Mouse (Mus musculus) hindbrain, embryonic 13.5 days (tissue): ENCODE measurements around the gene Nkd2. TPM values are rescaled to one million over a fixed set of nuclear protein-coding genes. Genes with fewer than 3 reads are reported as not detected.

Source experiments
- ATAC-seq: fragments of 200-750 bp; cut with Nextera tagmentation; 2 replicates; pipeline ENCODE4 v1.8.0; 2017; ENCODE audit warnings: moderate TSS enrichment; ENCODE audit not compliant: low FRiP score
- H3K27ac ChIP-seq: fragments of 300-500 bp; sonication (generic); 2 replicates; pipeline ENCODE4 v1.5.1; 2015; ENCODE audit warnings: inconsistent platforms, mild to moderate bottlenecking, moderate library complexity
- H3K27me3 ChIP-seq: fragments of 300-500 bp; sonication (generic); 2 replicates; pipeline ENCODE4 v1.6.1; 2015; ENCODE audit warnings: mild to moderate bottlenecking, inconsistent platforms
- H3K36me3 ChIP-seq: fragments of 300-500 bp; sonication (generic); 2 replicates; pipeline ENCODE4 v1.6.1; 2015; ENCODE audit warnings: mild to moderate bottlenecking, inconsistent platforms
- H3K4me1 ChIP-seq: fragments of 300-500 bp; sonication (generic); replicated peaks from 2 replicates; pipeline ENCODE4 v1.6.1; 2015; ENCODE audit warnings: inconsistent platforms
- H3K4me2 ChIP-seq: fragments of 300-500 bp; sonication (generic); 2 replicates; pipeline ENCODE4 v1.6.1; 2015; ENCODE audit warnings: inconsistent platforms, mild to moderate bottlenecking, moderate library complexity
- H3K4me3 ChIP-seq: fragments of 300-500 bp; sonication (generic); 2 replicates; pipeline ENCODE4 v1.5.1; 2015; ENCODE audit warnings: mild to moderate bottlenecking, inconsistent platforms
- H3K9ac ChIP-seq: fragments of 300-500 bp; sonication (generic); 2 replicates; pipeline ENCODE4 v1.6.1; 2015; ENCODE audit warnings: mild to moderate bottlenecking, inconsistent platforms
- H3K9me3 ChIP-seq: fragments of 300-500 bp; sonication (generic); 2 replicates; pipeline ENCODE4 v1.6.1; 2016; ENCODE audit warnings: inconsistent platforms
- WGBS: fragments of 180-500 bp; shearing (Covaris S2); methylation state at CpG from one replicate; pipeline ENCODE4 v1.1.7; 2015; 5-methylcytosine and 5-hydroxymethylcytosine counted together
- polyA plus RNA-seq: library from polyadenylated mRNA; unstranded; fragments of >200 nt; fragmentation: Nextera tagmentation; extraction: Ambion mirVana; gene quantifications from 2 replicates; pipeline ENCODE4 v1.2.1, GENCODE M21; 2015

Nkd2 gene
- polyA plus RNA-seq, 1 experiment from 2014 or later: 9.5 TPM

DNA sequence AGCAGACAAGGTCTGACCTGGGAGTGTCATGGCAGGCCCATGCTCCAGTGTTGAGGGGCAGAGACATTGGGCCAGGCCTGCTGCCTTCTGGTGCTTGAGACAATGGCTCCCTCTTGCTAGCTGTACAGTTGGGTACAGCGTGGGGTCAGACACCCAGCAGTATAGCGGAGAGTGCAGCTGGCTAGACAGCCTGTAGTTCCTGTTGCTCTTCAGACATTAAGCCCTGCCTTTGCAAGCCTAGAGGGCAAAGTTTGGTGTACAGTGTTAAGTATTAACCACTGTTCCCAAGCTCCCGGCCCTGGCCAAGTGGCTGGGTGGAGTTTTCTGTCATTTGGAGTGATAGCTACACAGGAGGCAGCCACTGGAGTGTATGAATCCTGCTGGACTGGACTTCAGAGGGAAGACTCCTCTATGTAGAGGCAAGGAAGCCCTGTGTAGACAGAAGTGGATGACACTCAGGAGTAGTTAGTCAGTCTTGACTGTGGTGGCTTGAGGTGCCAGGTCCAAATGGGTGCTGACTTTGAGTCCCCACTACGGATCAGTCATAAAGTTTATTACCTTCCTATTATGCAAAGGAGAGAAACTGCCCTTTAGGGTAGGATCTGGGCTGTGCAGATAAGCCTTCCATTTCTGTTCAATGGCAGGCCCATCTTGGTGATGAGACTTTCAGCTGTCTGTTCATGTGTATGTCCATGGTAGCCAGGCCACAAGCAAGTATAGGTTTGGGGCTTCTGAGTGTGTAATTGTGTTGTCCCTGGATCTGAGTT, 77.3 kb downstream of the Nkd2 start:
- Histone ChIP-seq H3K9ac (no peak overlapping the region), H3K36me3 (no peaks in the 10 kb centered on the region), H3K27ac (no peak overlapping the region), H3K27me3 (no peaks in the 10 kb centered on the region), H3K4me3 (no peak overlapping the region), H3K4me1 (peaks cover 53% of the 10 kb centered on the region), H3K9me3 (no peaks in the 10 kb centered on the region), H3K4me2 (no peak overlapping the region)
- 61% methylated on average over 4 of the region's 4 CpGs for WGBS
- no peak for ATAC-seq

Other genes with a start within 250 kb of the Nkd2 start
- 118 and 119 TPM in 2 replicates for gene Clptm1l, start 243.6 kb downstream of the Nkd2 start, polyA plus RNA-seq
- 5.3 and 8.1 TPM in 2 replicates for gene Tert, start 220.7 kb downstream of the Nkd2 start, polyA plus RNA-seq
- not detected in 2 replicates for gene Slc6a18, start 169.6 kb downstream of the Nkd2 start, polyA plus RNA-seq
- gene Slc6a19, start 142.8 kb downstream of the Nkd2 start, polyA plus RNA-seq: 0.18 and 0.29 TPM in 2 replicates
- gene Slc12a7, start 114.5 kb downstream of the Nkd2 start, polyA plus RNA-seq: 14.3 and 14.9 TPM in 2 replicates
- 14.0 and 15.2 TPM in 2 replicates for gene Trip13, start 90.2 kb upstream of the Nkd2 start, polyA plus RNA-seq
- gene Brd9, start 90.2 kb upstream of the Nkd2 start, polyA plus RNA-seq: 98.9 and 105 TPM in 2 replicates
- gene Zdhhc11, start 116.2 kb upstream of the Nkd2 start, polyA plus RNA-seq: not detected in 2 replicates
- gene Tppp, start 161.8 kb upstream of the Nkd2 start, polyA plus RNA-seq: 7.3 and 8.2 TPM in 2 replicates
- gene Cep72, start 214.7 kb upstream of the Nkd2 start, polyA plus RNA-seq: 10.0 and 12.0 TPM in 2 replicates